Mouse (Mus musculus) hindbrain, embryonic 11.5 days (tissue): Measurements from ENCODE around the gene Ddx25. TPM values are rescaled to one million over a fixed set of nuclear protein-coding genes. Genes with fewer than 3 reads are reported as not detected.

Source experiments
- ATAC-seq: fragments of 200-750 bp; cut with Nextera tagmentation; 2 replicates; pipeline ENCODE4 v1.8.0; 2017; ENCODE audit warnings: mild to moderate bottlenecking, moderate TSS enrichment, moderate library complexity; ENCODE audit not compliant: low FRiP score
- DNase-seq: peaks from one replicate; pipeline ENCODE4 v3.0.0-alpha.2; 2015; ENCODE audit warnings: low spot score
- H3K27ac ChIP-seq: fragments of 300-500 bp; sonication (generic); 2 replicates; pipeline ENCODE4 v1.5.1; 2014; ENCODE audit warnings: mild to moderate bottlenecking, low read depth, low read length
- H3K27me3 ChIP-seq: fragments of 300-500 bp; sonication (generic); 2 replicates; pipeline ENCODE4 v1.6.1; 2014; ENCODE audit warnings: mild to moderate bottlenecking, low read length, moderate library complexity, mixed read lengths; ENCODE audit not compliant: control insufficient read depth, insufficient read depth
- H3K36me3 ChIP-seq: fragments of 300-500 bp; sonication (generic); 2 replicates; pipeline ENCODE4 v1.6.1; 2014; ENCODE audit warnings: mild to moderate bottlenecking, low read length, moderate library complexity, mixed read lengths; ENCODE audit not compliant: control insufficient read depth, insufficient read depth
- H3K4me1 ChIP-seq: fragments of 300-500 bp; sonication (generic); replicated peaks from 2 replicates; pipeline ENCODE4 v1.6.1; 2014; ENCODE audit warnings: low read length, mixed read lengths; ENCODE audit not compliant: control insufficient read depth, insufficient read depth
- H3K4me2 ChIP-seq: fragments of 300-500 bp; sonication (generic); replicated peaks from 2 replicates; pipeline ENCODE4 v1.6.1; 2014; ENCODE audit warnings: mild to moderate bottlenecking, low read depth, low read length
- H3K4me3 ChIP-seq: fragments of 300-500 bp; sonication (generic); 2 replicates; pipeline ENCODE4 v1.5.1; 2014; ENCODE audit warnings: low read depth, low read length
- H3K9ac ChIP-seq: fragments of 300-500 bp; sonication (generic); 2 replicates; pipeline ENCODE4 v1.6.1; 2014; ENCODE audit warnings: low read depth, low read length
- H3K9me3 ChIP-seq: fragments of 300-500 bp; sonication (generic); 2 replicates; pipeline ENCODE4 v1.6.1; 2016; ENCODE audit warnings: low read length; ENCODE audit not compliant: control insufficient read depth
- WGBS: fragments of 180-500 bp; shearing (Covaris S2); extraction: QIAGEN DNeasy Blood & Tissue Kit; methylation state at CpG from one replicate; pipeline ENCODE4 v1.1.7; 2014; 5-methylcytosine and 5-hydroxymethylcytosine counted together
- polyA plus RNA-seq: library from polyadenylated mRNA; unstranded; fragments of >200 nt; fragmentation: Nextera tagmentation; extraction: Ambion mirVana; gene quantifications from 2 replicates; pipeline ENCODE4 v1.2.1, GENCODE M21; 2014

Gene Ddx25
- polyA plus RNA-seq, 1 experiment from 2014 or later, result 10.0 TPM

DNA sequence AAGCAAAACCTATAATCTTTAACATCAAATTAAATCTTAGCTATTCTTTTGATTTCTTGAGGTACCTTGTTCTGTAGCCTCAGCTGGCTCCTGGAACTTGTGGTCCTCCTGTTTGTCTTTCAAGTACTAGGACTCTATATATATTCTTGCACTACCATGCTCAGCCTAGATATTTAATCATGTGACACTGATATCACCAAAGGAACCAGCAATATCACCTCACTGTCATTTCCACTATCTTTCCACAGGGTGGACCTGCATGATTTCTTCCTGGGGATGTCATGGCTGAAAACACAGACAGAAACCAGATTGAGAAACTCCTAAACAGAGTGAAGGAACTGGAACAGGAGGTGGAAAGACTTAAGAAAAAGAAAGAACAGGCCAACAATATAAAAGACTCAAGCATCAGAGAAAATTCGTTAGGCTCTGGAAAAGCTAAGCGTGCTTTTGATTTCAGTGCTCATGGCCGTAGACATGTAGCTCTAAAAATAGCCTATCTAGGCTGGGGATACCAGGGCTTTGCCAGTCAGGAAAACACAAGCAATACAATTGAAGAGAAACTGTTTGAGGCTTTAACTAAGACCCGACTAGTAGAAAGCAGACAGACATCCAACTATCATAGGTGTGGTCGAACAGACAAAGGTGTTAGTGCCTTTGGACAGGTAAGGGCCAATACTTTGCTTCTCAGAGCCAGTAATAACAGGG, 6.4 kb upstream of the Ddx25 start:
- Histone ChIP-seq H3K4me1 (no peaks in the 10 kb centered on the region), H3K9me3 (no peaks in the 10 kb centered on the region), H3K9ac (no peak overlapping the region), H3K4me3 (no peak overlapping the region), H3K27ac (no peak overlapping the region), H3K36me3 (peaks cover 6% of the 10 kb centered on the region), H3K27me3 (no peaks in the 10 kb centered on the region), H3K4me2 (no peak overlapping the region)
- ATAC-seq (no peak), DNase-seq (no peak)
- 92% methylated on average over 5 of the region's 5 CpGs for WGBS

DNA sequence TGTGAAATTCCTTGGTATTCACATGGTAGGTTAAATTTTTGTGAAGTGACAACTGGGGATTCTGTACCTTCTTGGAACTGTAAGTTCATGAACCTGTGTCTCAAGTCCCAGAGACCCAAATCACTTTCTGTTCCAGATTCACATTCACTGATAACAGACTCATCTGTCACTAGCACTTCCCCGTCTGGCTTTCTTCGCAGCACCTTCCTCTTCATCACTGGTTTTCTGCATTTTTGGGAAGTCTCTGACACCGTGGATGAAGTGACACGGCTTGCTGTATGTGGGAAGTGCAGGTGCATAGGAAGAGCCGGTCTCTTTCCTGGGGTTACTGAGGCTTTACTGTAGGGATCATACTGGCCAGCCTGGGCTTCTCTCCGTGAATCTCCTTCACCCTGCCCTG, 3.3 kb upstream of the Ddx25 start:
- Histone ChIP-seq H3K27ac (no peak overlapping the region), H3K9ac (no peak overlapping the region), H3K36me3 (peaks cover 6% of the 10 kb centered on the region), H3K4me2 (no peak overlapping the region), H3K4me3 (no peak overlapping the region), H3K27me3 (peaks cover 2% of the 10 kb centered on the region; the same call in 1 of the 2 replicates), H3K9me3 (no peaks in the 10 kb centered on the region), H3K4me1 (peaks cover 6% of the 10 kb centered on the region; the same call in 1 of the 2 replicates)
- ATAC-seq, result no peak
- WGBS, result 89% methylated on average over 6 of the region's 6 CpGs
- no peak for DNase-seq

DNA sequence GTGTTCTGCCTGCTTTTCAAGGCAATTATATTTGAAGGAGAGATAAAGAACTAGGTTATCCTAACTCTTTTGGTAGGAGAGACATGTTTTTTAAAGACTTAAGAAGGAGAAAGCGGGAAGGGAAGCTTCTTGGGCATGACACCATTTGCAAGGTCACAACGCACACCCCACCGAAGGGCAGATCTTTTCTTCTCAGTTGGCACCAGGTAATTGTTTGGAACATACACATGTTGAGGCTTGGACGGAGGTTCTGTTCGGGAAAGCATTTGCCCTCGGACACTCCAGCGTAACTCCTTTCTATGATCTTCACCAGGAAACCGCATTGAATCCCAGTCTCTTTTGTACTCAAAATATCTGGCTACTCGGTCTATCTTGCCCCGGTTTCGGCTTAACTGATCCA, 2.7 kb upstream of the Ddx25 start:
- peaks cover 2% of the 10 kb centered on the region; the same call in 1 of the 2 replicates for H3K27me3 ChIP-seq
- no peak for ATAC-seq
- peaks cover 6% of the 10 kb centered on the region; the same call in 1 of the 2 replicates for H3K4me1 ChIP-seq
- H3K27ac ChIP-seq, result no peak overlapping the region
- WGBS, result 95% methylated on average over 11 of the region's 11 CpGs
- H3K9ac ChIP-seq, result no peak overlapping the region
- H3K4me3 ChIP-seq, result no peak overlapping the region
- no peak for DNase-seq
- no peaks in the 10 kb centered on the region for H3K9me3 ChIP-seq
- H3K36me3 ChIP-seq, result peaks cover 6% of the 10 kb centered on the region
- H3K4me2 ChIP-seq, result no peak overlapping the region

DNA sequence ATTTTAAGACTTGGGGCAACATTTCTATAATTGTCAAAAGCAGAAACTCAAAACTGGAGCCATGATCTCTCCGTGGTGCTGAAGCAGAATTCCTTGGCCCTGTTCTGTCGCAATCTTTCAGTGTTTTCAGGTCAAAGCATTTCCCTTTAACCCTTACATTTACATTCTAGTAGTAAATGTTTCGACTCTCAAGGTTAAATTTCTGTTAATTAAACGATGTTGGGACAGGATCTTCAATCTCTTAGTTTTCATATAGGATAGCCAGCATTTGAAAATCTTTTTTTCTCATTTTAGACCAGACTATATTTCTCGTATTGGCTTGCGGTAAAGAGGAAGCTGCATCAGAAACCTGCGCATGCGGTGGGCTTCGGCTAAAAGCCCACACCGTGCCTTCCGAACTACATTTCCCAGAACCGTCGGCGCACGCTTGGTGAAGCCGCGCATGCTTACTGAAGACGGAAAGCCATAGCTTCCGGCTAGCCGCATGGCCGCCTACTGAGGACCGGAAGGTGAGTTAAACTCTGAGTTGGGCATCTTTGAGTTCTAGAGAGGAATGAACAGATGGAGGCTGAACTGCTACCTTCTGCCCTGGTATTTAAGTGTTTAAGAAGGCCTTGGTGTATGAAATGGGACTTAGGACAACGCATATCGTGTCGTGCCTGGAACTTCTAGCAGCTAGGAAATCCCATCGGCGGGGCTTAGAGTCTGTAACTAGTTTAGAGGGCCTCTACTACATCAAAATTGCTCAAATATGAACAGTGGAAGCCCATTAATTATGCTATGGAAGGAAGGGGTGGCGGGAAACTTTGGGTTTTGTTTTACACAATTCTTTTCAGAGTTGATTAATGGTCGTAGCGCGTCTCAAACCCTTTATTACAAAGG, 922 bp upstream of the Ddx25 start:
- Histone ChIP-seq H3K27me3 (peaks cover 2% of the 10 kb centered on the region; the same call in 1 of the 2 replicates), H3K4me1 (peaks cover 6% of the 10 kb centered on the region; the same call in 1 of the 2 replicates), H3K27ac (0 out of 2 replicates have a peak overlapping the region, but pooled peaks have one; percentile 33), H3K4me3 (peak overlapping the region; percentile 67), H3K4me2 (peak overlapping the region; percentile 88), H3K36me3 (peaks cover 3% of the 10 kb centered on the region), H3K9ac (peak overlapping the region; percentile 72), H3K9me3 (no peaks in the 10 kb centered on the region)
- peak; percentile 91 for ATAC-seq
- peak; percentile 94 for DNase-seq
- WGBS, result 2% methylated on average over 31 of the region's 31 CpGs

DNA sequence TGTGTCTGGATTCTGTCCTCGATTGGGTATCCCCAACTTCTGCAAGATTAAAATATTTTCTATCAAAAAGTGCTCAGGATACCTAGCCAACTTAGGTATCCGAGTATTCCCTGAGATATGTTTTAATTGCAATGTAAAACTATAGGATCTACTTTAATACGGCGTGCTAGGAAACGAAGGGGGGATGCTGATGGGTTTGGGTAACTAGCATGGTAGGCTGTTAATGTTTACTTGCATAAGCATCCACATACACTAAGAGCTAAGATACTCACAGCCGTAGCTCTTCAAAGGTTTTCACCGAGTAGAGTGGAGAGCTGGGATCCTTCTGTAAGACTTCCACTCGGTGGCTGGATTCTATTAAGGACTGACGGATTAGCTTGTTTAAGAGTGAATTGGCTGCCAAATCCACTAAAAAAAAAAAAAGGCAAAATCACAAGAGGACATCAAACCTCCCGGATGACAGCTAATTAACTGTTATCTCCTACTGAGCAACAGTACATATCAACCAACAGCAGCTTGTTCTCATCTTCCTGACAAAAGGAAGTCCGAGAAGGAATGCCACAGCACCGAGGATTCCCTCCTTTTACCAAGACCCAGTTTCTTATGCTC, 1.7 kb downstream of the Ddx25 start:
- H3K36me3 ChIP-seq, result no peaks in the 10 kb centered on the region
- no peaks in the 10 kb centered on the region for H3K9me3 ChIP-seq
- H3K27me3 ChIP-seq, result peaks cover 2% of the 10 kb centered on the region; the same call in 1 of the 2 replicates
- ATAC-seq (no peak), DNase-seq (no peak)
- no peak overlapping the region for H3K9ac ChIP-seq
- peaks cover 6% of the 10 kb centered on the region; the same call in 1 of the 2 replicates for H3K4me1 ChIP-seq
- WGBS, result 87% methylated on average over 12 of the region's 12 CpGs
- no peak overlapping the region for H3K4me2 ChIP-seq
- no peak overlapping the region for H3K27ac ChIP-seq
- H3K4me3 ChIP-seq, result no peak overlapping the region

DNA sequence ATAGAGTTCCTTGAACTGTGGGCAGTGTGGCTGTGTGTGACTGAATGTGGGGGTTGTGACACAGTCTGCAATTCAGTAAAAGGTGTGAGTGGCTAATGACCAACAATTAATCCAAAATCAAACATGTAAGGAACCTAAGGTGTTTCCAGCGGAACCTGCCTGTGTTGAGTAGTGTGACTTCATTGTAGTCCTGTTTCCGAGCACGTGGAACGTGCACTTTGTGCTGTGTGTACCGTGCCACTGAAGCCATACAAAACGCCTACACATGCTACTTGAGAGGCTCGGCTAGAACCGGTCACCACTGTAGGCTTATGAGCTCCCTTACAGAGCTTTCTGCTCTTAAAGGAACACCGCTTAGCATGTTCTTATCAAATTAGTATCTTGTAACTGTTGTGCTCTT, 9.9 kb downstream of the Ddx25 start:
- 82% methylated on average over 9 of the region's 9 CpGs for whole genome bisulfite sequencing
- Histone ChIP-seq H3K9ac (no peak overlapping the region), H3K9me3 (no peaks in the 10 kb centered on the region)

DNA sequence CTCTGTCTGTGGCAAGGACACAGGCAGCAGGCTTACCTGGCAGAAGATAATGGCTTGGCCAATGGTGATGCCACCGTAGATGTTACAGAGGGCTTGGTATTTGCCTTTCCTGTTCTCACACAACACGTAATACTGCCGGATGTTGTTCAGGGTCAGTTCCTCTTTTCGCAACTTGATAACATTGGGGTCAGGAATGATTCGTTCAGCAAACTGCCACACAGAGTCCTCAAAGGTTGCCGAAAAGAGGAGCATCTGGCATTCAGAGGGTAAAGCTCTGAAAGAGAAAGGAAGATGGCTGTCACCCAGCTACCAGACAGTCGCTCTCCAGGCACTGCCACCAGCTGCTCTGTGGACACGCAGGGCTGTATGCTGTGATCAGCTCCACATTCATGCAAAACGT, 11.6 kb downstream of the Ddx25 start:
- 83% methylated on average over 9 of the region's 9 CpGs for WGBS
- Histone ChIP-seq H3K27ac (no peak overlapping the region), H3K27me3 (no peaks in the 10 kb centered on the region), H3K4me3 (no peak overlapping the region), H3K9me3 (no peaks in the 10 kb centered on the region), H3K9ac (no peak overlapping the region), H3K36me3 (no peaks in the 10 kb centered on the region), H3K4me2 (no peak overlapping the region), H3K4me1 (no peaks in the 10 kb centered on the region)
- ATAC-seq (no peak), DNase-seq (no peak)

More for the DNA sequence above, 9.9 kb downstream of the Ddx25 start:
- H3K4me1 ChIP-seq, result no peaks in the 10 kb centered on the region
- H3K4me2 ChIP-seq, result no peak overlapping the region
- H3K27me3 ChIP-seq, result no peaks in the 10 kb centered on the region
- DNase-seq (no peak), ATAC-seq (no peak)
- no peaks in the 10 kb centered on the region for H3K36me3 ChIP-seq
- no peak overlapping the region for H3K27ac ChIP-seq
- H3K4me3 ChIP-seq, result no peak overlapping the region

DNA sequence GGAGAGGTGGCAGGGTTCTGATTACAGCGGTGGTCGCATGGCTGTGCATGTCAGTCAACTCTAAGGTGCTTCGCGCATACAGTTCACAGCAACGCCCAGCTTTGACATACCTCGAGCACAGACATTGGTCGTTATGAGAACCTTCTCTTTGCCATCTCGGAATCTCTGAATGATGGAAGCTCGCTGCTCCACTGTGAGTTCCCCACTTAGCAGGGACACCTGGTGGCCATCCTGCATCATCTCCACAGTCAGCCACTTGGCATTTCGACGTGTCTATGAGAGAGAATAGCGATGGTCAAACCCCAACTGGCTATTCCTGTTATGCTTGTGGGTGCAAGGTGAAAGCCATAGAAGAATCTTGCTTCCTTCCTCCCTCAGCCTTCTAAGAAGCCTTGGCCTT, 12.6 kb downstream of the Ddx25 start:
- DNase-seq (no peak), ATAC-seq (no peak)
- Histone ChIP-seq H3K4me2 (no peak overlapping the region), H3K9me3 (no peaks in the 10 kb centered on the region), H3K9ac (no peak overlapping the region), H3K4me1 (no peaks in the 10 kb centered on the region), H3K27ac (no peak overlapping the region), H3K36me3 (no peaks in the 10 kb centered on the region), H3K4me3 (no peak overlapping the region), H3K27me3 (no peaks in the 10 kb centered on the region)
- 71% methylated on average over 12 of the region's 12 CpGs for WGBS
